Mouse (Mus musculus): ENCODE measurements at regions not wholly inside any gene's neighbourhood (a gene's known extent, or its start where the extent isn't known, plus 50 kb on each side); places are given as distances from the start of the nearest gene placed in this dataset.
"Not testable (repeated sequence)": the region's sequence is repeated elsewhere in the genome, so short reads cannot be mapped to it uniquely, and the experiment has no call there.

- 54% methylated on average over 5 of the region's 5 CpGs for WGBS
- not testable (repeated sequence) for H3K4me2 ChIP-seq (ENCODE audit: low read depth, severe bottlenecking); DNase-seq (ENCODE audit: low spot score); H3K36me3 ChIP-seq (ENCODE audit: control insufficient read depth, insufficient read depth, low read length); H3K9ac ChIP-seq (ENCODE audit: low read length); H3K9me3 ChIP-seq (ENCODE audit: control insufficient read depth, low read length); H3K4me3 ChIP-seq (ENCODE audit: low read depth, low read length); ATAC-seq (ENCODE audit: insufficient number of reproducible peaks, low FRiP score, low TSS enrichment, low read depth); H3K27ac ChIP-seq (replicated peaks; ENCODE audit: low read depth, low read length); H3K27me3 ChIP-seq (ENCODE audit: control insufficient read depth, insufficient read depth, low read length); H3K4me1 ChIP-seq (ENCODE audit: control insufficient read depth, insufficient read depth, low read length)
Measured at GRCm38 (mm10) chr8:17888598-17888997, 1089.5 kb downstream of the Defb40 start.

- 83% methylated on average over 2 of the region's 2 CpGs for WGBS
- Histone ChIP-seq H3K9me3 (ENCODE audit: control insufficient read depth, low read length) (no peaks in the 10 kb centered on the region), H3K4me1 (ENCODE audit: control insufficient read depth, insufficient read depth, low read length) (no peaks in the 10 kb centered on the region), H3K9ac (ENCODE audit: low read length) (no peak overlapping the region), H3K27ac (replicated peaks; ENCODE audit: low read depth, low read length) (no peak overlapping the region), H3K4me2 (ENCODE audit: low read depth, severe bottlenecking) (no peak overlapping the region), H3K4me3 (ENCODE audit: low read depth, low read length) (no peak overlapping the region), H3K36me3 (ENCODE audit: control insufficient read depth, insufficient read depth, low read length) (no peaks in the 10 kb centered on the region), H3K27me3 (ENCODE audit: control insufficient read depth, insufficient read depth, low read length) (no peaks in the 10 kb centered on the region)
- DNase-seq (ENCODE audit: low spot score), result no peak
- ATAC-seq (ENCODE audit: insufficient number of reproducible peaks, low FRiP score, low TSS enrichment, low read depth), result no peak
Measured at GRCm38 (mm10) chr8:17863388-17863787, 1114.7 kb downstream of the Defb40 start.
